ENCODE assay signal across 19 mouse cellular contexts in genomic region chr1:136058594-136058993, GRCm38 (mm10). TPM values are rescaled to one million over a fixed set of nuclear protein-coding genes. Genes with fewer than 3 reads are reported as not detected.
"Had no signal": no experiment of that assay in that cellular context is flagged by ENCODE, and none has a peak within 500 bp of the region (broad histone marks: within the 10 kb centered on the region; RNA-seq: fewer than 3 reads in every experiment).

No protein-coding gene starts in this region.

- DNase-seq: kidney, adult 9 months; kidney, postnatal 36 days; layer of hippocampus, adult 9-11 months; layer of hippocampus, postnatal 36 days; lung, embryonic 14.5 days; lung, postnatal 14 days; right cerebral cortex, postnatal 14 days; thymus, postnatal 4 days had no signal

- H3K36me3 ChIP-seq: intestine, embryonic 15.5 days; limb, embryonic 12.5 days; midbrain, embryonic 12.5 days had no signal

- H3K9me3 ChIP-seq: intestine, embryonic 15.5 days; limb, embryonic 12.5 days; megakaryocyte, embryonic 14.5 days; midbrain, embryonic 12.5 days had no signal

- H3K27ac ChIP-seq: intestine, embryonic 15.5 days; kidney, postnatal 0 days; limb, embryonic 12.5 days; liver, embryonic 14.5 days; macrophage; midbrain, embryonic 12.5 days had no signal

- H3K27me3 ChIP-seq: intestine, embryonic 15.5 days had no signal

- ATAC-seq: intestine, embryonic 15.5 days; midbrain, embryonic 16.5 days had no signal

- H3K4me2 ChIP-seq: intestine, embryonic 15.5 days; limb, embryonic 12.5 days; lung, embryonic 14.5 days; midbrain, embryonic 12.5 days had no signal

- H3K4me3 ChIP-seq: intestine, embryonic 15.5 days; limb, embryonic 12.5 days; megakaryocyte, embryonic 14.5 days; midbrain, embryonic 12.5 days had no signal

- H3K9ac ChIP-seq: intestine, embryonic 15.5 days; limb, embryonic 12.5 days; liver, embryonic 14.5 days; lung, embryonic 14.5 days; midbrain, embryonic 12.5 days had no signal

- H3K4me1 ChIP-seq: intestine, embryonic 15.5 days; limb, embryonic 12.5 days; megakaryocyte, embryonic 14.5 days had no signal

RNA-seq across cellular contexts. Expression of gene Cacna1s, which starts 6.0 kb away (rescaled TPM):
- polyA plus RNA-seq: liver, embryonic 14.5 days; lung, embryonic 14.5 days; macrophage had no signal

RNA-seq across cellular contexts. Expression of gene Ascl5, which starts 8.0 kb away (rescaled TPM):
- total RNA-seq: layer of hippocampus, adult 18-20 months; layer of hippocampus, postnatal 36 days had no signal
- polyA plus RNA-seq: intestine, embryonic 15.5 days; kidney, postnatal 0 days; limb, embryonic 12.5 days; liver, embryonic 14.5 days; lung, embryonic 14.5 days; macrophage; midbrain, embryonic 12.5 days; midbrain, embryonic 16.5 days; neural tube, embryonic 14.5 days; spleen, adult 2 months had no signal

RNA-seq across cellular contexts. Expression of gene Igfn1, which starts 52.5 kb away (rescaled TPM):
- polyA plus RNA-seq: intestine, embryonic 15.5 days; liver, embryonic 14.5 days; lung, embryonic 14.5 days; macrophage; midbrain, embryonic 12.5 days; midbrain, embryonic 16.5 days; spleen, adult 2 months had no signal
